Mouse (Mus musculus): ENCODE results near the gene Gm49403.
"Not testable (repeated sequence)": the region's sequence is repeated elsewhere in the genome, so short reads cannot be mapped to it uniquely, and the experiment has no call there.

Gm49403 gene

DNA sequence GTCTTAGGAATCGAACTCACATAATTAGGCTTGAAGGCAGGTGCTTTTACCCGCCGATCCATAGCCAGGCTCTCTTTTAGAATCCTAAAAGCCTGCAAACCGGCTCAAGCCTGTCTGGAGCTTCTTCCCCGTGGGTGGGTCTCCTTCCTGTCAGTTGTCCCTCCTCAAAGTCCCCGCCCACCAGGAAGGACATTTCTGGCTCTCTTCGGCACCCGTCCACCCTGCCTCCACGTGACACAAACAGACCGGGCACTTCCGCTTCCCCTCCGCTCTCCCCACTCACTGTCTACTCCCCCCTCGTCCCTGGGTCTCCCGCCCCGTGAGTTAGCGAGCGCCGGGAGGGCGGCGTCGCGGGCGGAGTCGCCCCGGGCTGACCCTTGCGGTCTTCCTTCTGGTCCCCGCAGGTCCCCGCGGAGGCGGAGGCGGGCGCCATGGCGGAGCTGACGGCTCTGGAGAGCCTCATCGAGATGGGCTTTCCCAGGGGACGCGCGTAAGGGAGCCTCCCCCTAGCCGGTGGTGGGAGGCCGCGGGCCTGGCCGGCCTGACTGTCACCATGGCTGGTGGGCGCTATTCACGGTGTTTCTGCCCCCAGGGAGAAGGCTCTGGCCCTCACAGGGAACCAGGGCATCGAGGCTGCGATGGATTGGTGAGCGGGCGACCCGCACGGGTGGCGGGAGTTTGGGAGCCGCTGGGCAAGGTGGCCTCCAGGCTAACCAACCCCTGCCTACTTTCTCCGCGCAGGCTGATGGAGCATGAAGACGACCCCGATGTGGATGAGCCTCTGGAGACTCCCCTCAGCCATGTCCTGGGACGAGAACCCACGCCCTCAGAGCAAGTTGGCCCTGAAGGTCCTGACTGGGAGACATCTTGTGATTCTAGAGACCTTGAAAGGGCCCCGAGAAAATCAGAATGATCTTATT, 12.2 kb upstream of the Gm49403 start, which contains the start of gene Ubxn1:
Ubxn1 (plus strand) TSS at position 230 of the 920 bp plus-strand sequence.
- peak; percentile 96 to 97 for DNase-seq (ENCODE audit: low spot score in 2 of 2)

DNA sequence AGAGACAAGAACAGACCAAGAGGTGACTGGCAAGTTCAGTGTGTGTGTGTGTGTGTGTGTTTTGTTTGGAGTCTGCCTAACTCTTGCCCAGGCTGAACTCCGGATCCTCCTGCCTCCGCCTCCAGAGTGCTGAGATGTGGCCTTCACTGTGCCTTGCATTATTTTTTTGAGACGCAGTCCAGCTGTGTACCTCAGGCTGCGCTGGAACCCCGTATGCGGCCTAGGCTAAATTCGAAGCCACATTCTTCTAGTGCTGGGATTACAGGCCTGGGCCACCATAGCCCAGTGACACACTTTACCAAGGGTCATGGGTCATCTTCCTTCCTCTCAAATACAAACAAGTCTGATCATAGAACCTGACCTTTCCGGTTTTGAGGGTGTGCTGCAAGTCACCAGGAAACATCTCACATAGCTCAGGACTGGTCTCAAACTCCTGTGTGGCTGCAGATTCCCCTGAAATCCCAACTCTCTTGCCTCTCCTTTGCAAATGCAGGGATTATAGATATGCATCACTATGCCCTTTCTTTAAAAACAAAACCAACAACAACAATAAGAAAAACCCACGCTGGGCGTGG, 11.4 kb upstream of the Gm49403 start:
- DNase-seq (ENCODE audit: low spot score in 2 of 2): no peak

DNA sequence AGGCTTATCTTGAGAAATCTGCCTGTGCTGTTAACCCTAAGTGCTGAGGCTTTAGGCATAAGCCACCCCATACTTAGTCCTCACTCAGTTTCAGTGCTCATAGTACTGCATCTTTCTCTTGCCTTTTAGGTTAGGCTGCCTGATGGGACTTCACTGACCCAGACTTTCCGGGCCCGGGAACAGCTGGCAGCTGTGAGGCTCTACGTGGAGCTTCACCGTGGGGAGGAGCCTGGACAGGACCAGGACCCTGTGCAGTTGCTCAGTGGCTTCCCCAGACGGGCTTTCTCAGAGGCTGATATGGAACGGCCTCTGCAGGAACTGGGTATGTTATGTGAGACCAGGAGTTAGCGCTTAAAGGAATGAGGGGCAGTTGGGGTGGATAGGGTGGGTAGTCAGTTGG, 8.7 kb upstream of the Gm49403 start:
- DNase-seq (ENCODE audit: low spot score in 2 of 2): no peak

DNA sequence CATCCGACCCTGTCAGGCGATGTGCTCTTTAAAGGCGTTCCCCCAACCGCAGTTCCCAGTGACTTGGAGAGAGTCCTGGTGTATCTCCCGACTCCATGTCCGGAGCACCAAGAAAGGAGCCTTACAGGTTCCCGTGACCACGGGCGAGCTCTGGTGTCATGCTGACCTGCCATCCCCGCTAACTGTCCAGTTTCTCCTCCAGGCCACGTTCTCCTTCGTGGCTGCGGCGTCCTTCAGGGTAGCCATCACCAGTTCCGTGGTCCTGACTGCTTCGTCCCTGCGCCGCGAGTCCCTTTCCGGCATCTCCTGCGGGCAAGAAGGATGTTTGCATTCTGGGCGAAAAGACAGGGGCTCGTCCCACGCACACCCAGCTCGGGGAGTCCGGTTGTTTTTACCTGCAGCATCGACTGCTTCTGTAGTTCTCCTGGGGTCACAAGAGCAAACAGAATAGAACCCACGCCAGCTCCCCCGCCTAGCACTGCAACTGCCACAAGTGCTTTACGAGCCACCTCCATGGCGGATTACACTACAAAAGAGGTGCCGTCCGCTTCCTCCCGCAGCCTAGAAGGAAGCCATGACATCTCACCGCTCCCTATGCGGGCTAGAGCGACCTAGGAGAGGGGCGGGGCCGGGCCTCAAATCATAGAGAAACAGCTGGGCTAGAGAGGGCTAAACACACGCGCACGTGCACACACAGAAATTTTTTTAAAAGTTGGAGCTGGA, 3.3 kb upstream of the Gm49403 start, which contains the start of gene Uqcc3:
Uqcc3 (minus strand) TSS at position 613 of the 723 bp plus-strand sequence.
- DNase-seq (ENCODE audit: low spot score in 2 of 2): peak; percentile 86 to 88

DNA sequence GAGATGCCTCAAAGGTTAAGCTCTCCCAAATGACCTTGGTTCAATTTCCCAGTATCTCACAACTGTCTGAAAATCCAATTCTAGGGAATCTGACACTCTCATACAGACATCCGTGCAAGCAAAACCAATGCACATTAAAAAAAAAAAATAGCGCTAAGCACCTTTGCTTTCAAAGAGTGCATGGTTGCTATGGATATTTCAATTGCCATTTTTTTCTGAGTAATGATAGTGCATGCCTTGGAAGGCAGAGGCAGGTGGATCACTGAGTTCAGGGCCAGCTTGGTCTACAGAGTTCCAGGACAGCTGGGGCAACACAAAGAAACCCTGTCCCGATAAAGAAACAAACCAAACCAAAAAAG, 2.7 kb upstream of the Gm49403 start:
- DNase-seq (ENCODE audit: low spot score in 2 of 2): no peak

DNA sequence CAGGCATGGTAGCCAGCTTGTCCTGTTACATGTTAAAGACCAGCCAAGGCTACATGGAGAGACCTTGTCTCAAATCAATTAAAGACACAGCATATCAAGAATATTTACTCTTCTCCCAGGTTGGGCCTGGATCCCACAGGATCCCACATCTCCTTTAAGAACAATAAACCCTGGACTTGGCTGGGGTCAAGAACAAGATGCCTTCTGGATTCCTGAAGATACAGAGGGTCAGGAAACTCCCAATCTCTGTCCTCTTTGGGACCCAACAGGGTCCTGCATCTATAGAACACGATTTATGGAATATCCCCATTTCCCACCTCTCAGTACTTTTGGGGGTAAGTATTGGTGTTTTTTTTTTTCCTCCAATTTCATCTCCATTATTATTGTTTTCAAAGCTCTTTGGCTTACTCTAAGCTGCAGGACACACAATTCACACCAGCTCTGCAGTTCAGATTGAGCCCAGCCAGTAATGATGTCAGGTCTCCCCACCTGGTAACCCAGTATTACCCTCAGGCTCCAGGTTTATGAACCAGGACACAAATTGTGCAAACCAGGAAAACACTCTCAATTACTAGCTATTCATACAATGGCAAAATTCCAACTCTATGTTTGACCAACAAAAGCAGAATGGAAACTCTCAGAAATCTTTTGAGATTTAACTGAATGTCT, 3.3 kb downstream of the Gm49403 start:
- DNase-seq (ENCODE audit: low spot score in 2 of 2): no peak

DNA sequence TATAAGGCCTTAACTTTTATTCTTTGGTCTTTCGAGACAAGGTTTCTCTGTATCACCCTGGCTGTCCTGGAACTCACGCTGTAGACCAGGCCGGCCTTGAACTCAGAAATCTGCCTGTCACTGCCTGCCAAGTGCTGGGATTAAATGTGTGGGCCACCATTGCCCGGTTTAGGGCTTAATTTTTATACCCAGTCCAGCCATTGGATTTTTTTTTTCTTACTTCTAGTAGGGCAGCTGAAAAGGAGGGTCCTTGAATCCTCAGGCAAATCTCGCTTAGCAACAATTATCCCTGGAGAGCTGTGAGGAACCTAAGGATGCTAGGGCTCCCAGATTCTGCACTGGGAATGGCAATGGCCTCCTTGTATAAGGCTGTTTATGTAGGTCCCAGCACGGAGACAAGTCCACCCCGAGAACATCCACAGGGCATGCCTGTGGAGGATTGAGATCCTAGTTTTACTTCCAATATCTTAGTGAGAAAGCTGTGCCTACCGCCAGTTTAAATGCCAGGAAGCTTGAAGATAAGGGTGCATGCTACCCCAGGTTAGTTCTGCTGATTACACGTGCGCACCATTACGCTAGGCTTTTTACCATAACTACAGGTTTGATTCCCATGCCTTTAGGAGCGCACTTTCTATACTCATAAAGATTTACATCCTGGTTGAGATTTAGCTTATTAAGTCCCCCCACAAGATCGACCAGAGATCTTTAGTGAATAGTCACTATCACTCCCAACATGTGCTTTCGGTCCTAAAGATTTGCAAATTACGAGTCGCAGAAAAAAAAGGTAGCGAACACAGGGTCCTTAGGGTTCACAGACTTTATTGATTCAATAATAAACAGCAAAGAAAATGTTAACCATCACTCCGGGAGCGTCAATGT, 4.1 kb downstream of the Gm49403 start:
- no peak for DNase-seq (ENCODE audit: low spot score in 2 of 2)

DNA sequence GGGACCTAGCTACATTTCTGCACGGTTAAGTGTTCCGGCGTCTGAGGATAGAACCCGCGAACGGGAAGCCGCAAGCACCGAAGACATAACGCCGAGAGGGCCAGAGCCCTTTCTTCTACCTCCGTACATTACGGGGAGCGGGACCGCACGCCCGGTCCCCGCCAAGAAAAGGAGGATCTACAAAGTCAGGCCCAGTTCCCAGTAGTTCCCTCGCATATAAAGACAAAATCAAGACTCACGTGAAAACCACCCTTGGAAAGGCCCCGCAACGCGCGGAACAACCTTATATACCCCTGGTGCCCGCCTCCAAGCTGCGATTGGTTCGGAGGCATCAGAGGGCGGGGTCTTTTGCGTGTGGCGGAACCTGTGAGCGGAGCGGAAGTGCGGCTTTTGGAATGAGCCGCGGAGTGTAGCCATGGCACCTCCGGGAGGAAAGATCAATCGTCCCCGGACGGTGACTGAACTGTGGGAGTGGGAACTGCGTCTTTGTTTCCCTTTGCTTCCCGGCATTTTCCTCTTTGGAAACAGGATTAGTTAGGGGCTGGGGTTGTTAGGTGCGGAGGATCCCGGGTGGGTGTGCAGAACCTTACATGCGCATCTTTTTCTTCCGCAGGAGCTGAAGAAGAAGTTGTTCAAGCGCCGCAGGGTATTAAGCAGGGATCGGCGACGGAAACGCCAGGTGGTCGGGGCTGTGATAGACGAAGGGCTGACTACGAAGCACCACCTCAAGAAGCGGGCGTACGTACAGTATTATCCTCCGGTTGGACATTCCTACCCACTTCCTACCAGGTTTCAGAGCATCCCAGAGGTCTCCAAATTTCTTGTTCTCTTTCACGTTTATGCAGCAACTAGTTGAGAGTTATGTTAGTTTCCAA, 5.0 kb downstream of the Gm49403 start, which contains the start of the genes 1810009A15Rik and Gm49416:
1810009A15Rik (plus strand) TSS at position 343 of the 875 bp plus-strand sequence.
Gm49416 (plus strand) TSS at position 416 of the 875 bp plus-strand sequence.
- DNase-seq (ENCODE audit: low spot score in 2 of 2): peak; percentile 91 to 93

DNA sequence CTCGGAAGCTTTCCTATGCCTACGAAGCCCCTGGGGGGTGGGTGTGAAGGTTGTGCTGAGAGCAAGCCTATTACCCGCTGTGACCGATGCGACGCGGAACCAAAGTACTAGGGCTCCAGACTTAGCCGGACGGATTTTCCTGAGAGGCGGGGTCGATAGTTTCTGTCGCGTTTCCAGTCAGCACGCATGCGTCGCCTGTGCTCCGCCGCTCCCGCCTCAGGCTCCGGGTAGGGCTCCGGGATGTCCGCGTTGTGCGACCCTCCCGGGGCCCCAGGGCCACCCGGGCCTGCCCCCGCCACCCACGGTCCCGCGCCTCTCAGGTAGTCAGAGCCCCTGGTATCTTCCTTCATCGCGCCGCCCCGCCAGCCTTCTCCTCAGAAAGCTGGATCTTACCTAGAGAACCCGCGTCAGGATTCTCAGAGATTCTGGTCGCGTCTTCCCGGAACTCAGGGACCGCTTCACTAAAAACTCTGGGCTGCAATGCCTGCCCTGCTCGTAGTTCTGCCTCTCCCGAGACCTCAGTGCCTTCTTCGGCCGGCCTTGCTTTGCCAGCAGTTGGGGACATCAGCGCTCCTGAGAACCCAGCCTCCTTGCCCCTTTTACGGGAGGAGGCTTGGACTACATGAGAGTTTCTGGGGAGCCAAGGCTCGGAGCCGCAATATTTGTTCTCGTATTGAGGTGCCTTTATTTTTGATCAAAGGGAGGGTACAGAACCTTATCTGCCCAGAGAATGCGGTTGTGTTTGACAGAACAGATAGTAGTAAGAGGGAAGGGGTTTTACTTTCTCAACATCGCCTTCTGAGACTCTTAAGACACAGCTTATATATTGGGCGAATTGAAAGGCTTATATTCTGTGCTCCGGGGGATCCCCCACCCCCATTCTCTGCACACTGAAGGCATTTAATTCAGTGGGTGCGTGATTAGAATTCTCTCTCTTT, 9.4 kb downstream of the Gm49403 start, which contains the start of gene Ints5:
Ints5 (plus strand) TSS at position 177 of the 938 bp plus-strand sequence.
- DNase-seq (ENCODE audit: low spot score in 2 of 2): peak; percentile 76 to 77

DNA sequence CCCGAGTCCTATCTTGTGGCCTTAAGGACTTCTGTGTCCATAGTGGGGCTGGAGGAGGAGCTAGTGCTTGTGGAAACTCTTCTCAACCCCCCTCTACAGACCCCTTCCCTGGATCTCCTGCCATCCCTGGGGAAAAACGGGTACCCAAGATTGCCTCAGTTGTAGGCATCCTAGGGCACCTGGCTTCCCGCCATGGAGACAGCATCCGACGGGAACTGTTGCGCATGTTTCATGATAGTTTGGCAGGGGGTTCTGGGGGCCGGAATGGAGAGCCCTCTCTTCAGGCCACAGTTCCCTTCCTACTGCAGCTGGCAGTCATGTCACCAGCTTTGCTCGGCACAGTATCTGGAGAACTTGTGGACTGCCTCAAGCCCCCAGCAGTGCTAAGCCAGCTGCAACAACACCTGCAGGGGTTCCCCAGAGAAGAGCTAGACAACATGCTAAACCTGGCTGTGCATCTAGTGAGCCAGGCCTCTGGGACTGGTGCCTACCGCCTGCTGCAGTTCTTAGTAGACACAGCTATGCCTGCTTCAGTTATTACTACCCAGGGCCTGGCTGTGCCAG, 11.7 kb downstream of the Gm49403 start:
- DNase-seq (ENCODE audit: low spot score in 2 of 2): no peak

DNA sequence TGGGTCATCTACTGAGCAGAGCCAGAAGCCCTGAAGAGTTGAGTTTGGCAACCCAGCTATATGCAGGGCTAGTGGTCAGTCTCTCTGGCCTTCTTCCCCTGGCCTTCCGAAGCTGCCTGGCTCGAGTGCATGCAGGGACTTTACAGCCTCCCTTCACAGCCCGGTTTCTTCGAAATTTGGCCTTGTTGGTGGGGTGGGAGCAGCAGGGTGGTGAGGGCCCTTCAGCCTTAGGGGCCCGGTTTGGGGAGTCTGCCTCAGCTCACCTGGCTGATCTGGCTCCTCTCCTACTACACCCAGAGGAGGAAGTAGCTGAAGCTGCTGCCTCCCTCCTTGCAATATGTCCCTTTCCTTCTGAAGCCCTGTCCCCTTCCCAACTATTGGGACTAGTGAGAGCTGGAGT, 12.5 kb downstream of the Gm49403 start:
- DNase-seq (ENCODE audit: low spot score in 2 of 2): not testable (repeated sequence)

DNA sequence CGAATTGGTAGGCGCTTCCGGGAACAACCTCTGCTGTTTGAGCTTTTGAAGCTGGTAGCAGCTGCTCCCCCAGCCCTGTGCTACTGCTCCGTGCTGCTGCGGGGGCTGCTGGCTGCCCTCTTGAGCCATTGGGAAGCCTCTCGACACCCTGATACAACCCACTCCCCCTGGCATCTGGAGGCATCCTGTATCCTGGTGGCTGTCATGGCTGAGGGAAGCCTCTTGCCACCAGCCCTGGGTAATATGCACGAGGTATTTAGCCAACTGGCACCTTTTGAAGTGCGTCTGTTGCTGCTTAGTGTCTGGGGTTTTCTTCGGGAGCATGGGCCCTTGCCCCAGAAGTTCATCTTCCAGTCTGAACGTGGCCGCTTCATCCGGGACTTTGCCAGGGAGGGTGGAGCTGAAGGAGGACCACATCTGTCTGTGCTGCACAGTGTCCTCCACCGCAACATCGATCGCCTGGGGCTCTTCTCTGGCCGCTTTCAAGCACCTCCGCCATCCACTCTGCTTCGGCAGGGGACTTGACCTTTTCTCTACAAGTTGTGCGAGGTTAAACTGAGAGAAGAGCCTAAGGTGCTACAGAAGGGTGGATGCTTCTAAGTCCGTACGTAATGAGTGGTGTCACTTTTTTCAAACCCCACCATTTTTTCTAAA, 13.6 kb downstream of the Gm49403 start:
- DNase-seq (ENCODE audit: low spot score in 2 of 2): not testable (repeated sequence)

DNA sequence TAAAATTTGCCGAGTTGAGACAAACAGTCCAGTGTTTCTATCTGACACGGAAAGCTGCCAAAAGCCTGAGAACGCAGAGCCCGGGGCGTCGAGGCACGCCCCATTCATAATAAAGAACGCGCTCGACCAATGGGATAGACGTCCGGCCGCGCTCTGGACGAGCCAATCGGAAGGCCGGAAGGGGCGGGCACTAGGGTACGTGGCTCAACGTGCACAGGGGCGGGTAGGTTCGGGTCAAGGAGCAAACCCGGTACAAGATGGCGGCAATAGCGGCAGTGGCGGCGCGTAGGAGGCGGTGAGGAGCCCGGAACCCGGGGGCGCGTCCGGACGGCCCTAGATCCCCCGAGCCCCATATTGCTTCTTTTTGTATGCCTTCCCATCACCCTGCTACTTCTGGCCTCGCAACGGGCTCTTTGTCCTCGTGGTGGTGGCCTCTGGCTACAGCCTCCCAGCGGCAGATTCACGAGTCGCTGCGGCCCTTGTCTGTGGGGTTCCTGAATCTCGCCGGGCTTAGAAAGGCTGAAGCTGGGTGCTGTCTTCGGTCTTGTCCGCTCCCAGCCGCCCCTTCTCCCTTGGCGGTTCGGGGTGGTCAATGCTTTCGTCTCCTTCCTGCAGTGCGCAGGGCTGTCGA, 14.2 kb downstream of the Gm49403 start, which contains the start of gene Ganab:
Ganab (plus strand) TSS at position 207 of the 631 bp plus-strand sequence.
- peak; percentile 95 to 97 for DNase-seq (ENCODE audit: low spot score in 2 of 2)

DNA sequence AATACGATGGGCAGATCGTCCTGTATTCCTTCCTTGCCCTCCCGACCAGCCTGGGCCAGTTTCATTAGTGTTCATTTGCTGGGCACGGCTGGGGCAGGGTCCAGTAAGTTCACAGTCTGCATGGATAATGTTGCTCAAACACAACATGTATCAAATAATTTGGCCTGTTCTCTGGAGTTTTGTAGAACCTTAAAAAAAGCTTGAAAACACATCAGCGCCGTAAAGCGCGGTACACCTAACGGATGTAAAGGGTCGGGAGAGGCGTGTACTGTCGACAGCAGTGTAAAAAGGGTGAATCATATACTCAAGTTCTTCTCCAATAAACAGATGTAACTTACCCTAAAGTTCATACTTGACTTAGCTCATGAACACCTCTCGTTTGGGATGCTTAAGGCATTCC, 14.8 kb downstream of the Gm49403 start:
- DNase-seq (ENCODE audit: low spot score in 2 of 2): no peak

DNA sequence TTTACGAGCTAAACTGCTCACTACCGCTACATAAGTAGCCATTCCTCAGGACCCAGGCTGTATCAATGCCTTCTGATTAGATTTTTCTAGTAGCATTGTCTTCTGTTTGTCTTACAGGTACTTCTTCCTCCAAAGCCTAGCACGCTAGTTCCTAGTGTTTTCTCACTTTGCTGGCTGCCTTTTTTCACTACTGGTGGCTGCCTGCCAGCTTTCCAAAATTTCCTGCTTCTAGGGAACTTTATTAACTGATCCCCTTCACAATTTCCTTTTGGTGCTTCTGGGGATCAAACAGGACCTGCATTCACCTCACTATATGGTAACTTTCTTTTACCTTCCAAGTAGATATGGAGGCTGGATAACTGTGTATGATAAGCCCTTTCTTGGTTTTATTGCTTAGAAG, 15.3 kb downstream of the Gm49403 start:
- no peak for DNase-seq (ENCODE audit: low spot score in 2 of 2)

DNA sequence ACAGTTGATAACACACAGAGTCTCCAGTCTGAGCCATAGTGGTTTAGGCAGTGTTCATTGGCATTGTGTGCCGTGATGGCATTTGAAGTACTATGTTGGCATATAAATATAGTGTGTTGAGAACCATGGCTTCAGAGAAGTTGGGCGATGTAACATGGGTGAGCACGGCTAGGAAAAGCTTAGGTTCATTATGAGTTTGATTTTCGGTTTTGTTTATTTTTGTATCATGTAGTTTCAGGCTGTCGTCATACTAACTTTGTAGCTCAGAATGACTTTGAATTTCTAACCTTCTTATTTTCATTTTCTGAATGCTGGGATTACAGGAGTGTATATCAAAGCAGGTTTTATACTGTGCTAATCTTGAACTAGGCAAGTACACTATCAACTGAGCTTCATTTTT, 19.7 kb downstream of the Gm49403 start:
- no peak for DNase-seq (ENCODE audit: low spot score in 2 of 2)

DNA sequence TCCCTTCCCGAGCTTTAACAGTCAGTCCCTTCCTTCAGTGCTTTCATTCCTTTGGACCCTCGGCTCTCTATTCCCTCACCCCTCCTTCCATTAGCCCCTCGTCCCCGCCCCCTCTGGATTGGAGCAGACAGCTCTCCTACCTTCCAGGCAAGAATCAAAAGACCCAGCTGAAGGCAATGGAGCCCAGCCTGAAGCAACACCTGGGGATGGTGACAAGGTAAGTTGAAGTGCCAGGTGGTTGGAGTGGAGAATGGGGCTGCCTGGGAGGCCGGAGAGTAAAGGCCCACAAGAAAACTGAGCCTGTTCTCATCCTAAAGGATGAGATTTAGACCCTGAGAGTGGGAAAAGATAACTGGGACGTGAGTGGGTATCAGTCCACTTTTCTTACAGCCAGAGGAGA, 24.8 kb downstream of the Gm49403 start:
- DNase-seq (ENCODE audit: low spot score in 2 of 2): no peak
